Mouse (Mus musculus) myocyte (in vitro differentiated cells): ENCODE data around the gene Slc25a19.
A peak's percentile ranks its signal among the peaks of the same experiment; 100 is the strongest.

Experiments used
- E2F4 ChIP-seq: IDR thresholded peaks from one replicate; pipeline ENCODE4 v1.6.1; 2011; ENCODE audit warnings: mild to moderate bottlenecking, control low read depth, moderate library complexity; ENCODE audit not compliant: insufficient read depth
- MAX ChIP-seq: IDR thresholded peaks from one replicate; pipeline ENCODE4 v1.6.1; 2011; ENCODE audit warnings: low read depth, mild to moderate bottlenecking, control low read depth
- POLR2AphosphoS2 ChIP-seq: IDR thresholded peaks from one replicate; pipeline ENCODE4 v1.6.1; 2011; ENCODE audit warnings: low read depth, control low read depth; ENCODE audit not compliant: insufficient read length
- SRF ChIP-seq: IDR thresholded peaks from one replicate; pipeline ENCODE4 v1.6.1; 2011; ENCODE audit warnings: low read depth; ENCODE audit not compliant: control insufficient read depth, insufficient read length
- TCF3 ChIP-seq: IDR thresholded peaks from one replicate; pipeline ENCODE4 v1.6.1; 2011; ENCODE audit warnings: low read depth, control low read depth; ENCODE audit not compliant: insufficient read length

DNA sequence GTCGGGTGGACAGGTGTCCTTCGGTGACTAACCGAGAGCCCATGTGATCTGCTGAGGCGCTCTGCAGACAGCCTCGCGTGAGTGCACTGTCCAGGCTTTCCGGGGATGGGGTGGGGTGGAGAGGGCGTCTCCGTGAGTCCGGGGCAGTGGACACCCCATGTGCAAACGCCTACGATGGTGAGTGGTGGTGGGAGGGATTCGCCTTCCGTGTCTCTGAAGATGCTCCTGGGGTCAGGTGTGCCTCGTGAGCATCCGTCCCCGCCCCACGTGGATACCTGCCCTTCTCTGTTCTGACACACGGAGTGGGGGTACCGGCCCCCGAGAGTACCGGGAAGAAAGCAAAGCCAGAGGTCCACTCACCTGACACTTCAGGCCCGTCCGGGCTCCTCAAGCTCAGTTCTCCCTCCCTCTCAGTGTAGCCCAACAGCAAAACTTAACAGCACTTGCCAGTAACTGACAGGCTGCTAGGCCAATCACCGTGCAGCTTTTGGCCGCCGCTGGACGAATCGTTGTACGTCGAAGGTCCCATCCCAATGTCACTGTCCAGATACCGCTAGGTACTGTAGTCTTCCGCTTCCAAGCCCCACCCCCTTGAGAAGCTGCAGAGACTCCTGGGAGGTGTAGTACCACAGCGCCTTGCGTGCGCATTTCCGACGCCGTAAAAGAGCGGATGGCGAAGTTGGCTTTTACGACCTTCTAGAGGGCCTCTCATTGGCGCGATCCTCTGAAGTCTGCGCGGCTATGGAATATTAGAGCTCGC, at the start of gene Slc25a19:
- TF ChIP-seq E2F4 (peak; percentile 50), MAX (no peak), POLR2AphosphoS2 (peak; percentile 66), SRF (no peak), TCF3 (no peak)
